Mouse (Mus musculus) neural tube, embryonic 11.5 days (tissue): ENCODE results near the gene Lyst. TPM values are rescaled to one million over a fixed set of nuclear protein-coding genes. Genes with fewer than 3 reads are reported as not detected.

ENCODE experiments used
- ATAC-seq: fragments of 200-750 bp; cut with Nextera tagmentation; 2 replicates; pipeline ENCODE4 v1.8.0; 2017; ENCODE audit warnings: moderate number of reproducible peaks, mild to moderate bottlenecking, moderate TSS enrichment, moderate library complexity; ENCODE audit not compliant: insufficient read depth, low FRiP score, low TSS enrichment
- DNase-seq: peaks from one replicate; pipeline ENCODE4 v3.0.0-alpha.2; 2015; ENCODE audit warnings: low spot score
- H3K27ac ChIP-seq: fragments of 300-500 bp; sonication (generic); 2 replicates; pipeline ENCODE4 v1.5.1; 2014; ENCODE audit warnings: low read depth, mild to moderate bottlenecking, low read length
- H3K27me3 ChIP-seq: fragments of 300-500 bp; sonication (generic); 2 replicates; pipeline ENCODE4 v1.6.1; 2014; ENCODE audit warnings: mild to moderate bottlenecking, low read length, mixed read lengths; ENCODE audit not compliant: control insufficient read depth, insufficient read depth
- H3K36me3 ChIP-seq: fragments of 300-500 bp; sonication (generic); 2 replicates; pipeline ENCODE4 v1.6.1; 2014; ENCODE audit warnings: mild to moderate bottlenecking, low read length, moderate library complexity, mixed read lengths; ENCODE audit not compliant: control insufficient read depth, insufficient read depth
- H3K4me1 ChIP-seq: fragments of 300-500 bp; sonication (generic); 2 replicates; pipeline ENCODE4 v1.6.1; 2014; ENCODE audit warnings: low read length, mixed read lengths; ENCODE audit not compliant: control insufficient read depth, insufficient read depth
- H3K4me2 ChIP-seq: fragments of 300-500 bp; sonication (generic); 2 replicates; pipeline ENCODE4 v1.6.1; 2014; ENCODE audit warnings: low read depth, mild to moderate bottlenecking, moderate library complexity
- H3K4me3 ChIP-seq: fragments of 300-500 bp; sonication (generic); 2 replicates; pipeline ENCODE4 v1.5.1; 2014; ENCODE audit warnings: low read depth, low read length
- H3K9ac ChIP-seq: fragments of 300-500 bp; sonication (generic); 2 replicates; pipeline ENCODE4 v1.6.1; 2014; ENCODE audit warnings: mild to moderate bottlenecking, low read length
- H3K9me3 ChIP-seq: fragments of 300-500 bp; sonication (generic); 2 replicates; pipeline ENCODE4 v1.6.1; 2016; ENCODE audit warnings: low read length; ENCODE audit not compliant: control insufficient read depth
- whole genome bisulfite sequencing: fragments of 180-500 bp; shearing (Covaris S2); extraction: QIAGEN DNeasy Blood & Tissue Kit; methylation state at CpG from one replicate; pipeline ENCODE4 v1.1.7; 2014; 5-methylcytosine and 5-hydroxymethylcytosine counted together
- polyA plus RNA-seq: library from polyadenylated mRNA; unstranded; fragments of >200 nt; fragmentation: Nextera tagmentation; extraction: Ambion mirVana; gene quantifications from 2 replicates; pipeline ENCODE4 v1.2.1, GENCODE M21; 2014

Gene Lyst
- polyA plus RNA-seq, 1 experiment from 2014 or later: 2.6 TPM

- no peak for DNase-seq
- Histone ChIP-seq H3K9me3 (no peaks in the 10 kb centered on the region), H3K4me3 (no peak overlapping the region), H3K4me2 (no peak overlapping the region), H3K27me3 (no peaks in the 10 kb centered on the region), H3K9ac (no peak overlapping the region), H3K27ac (no peak overlapping the region), H3K4me1 (no peaks in the 10 kb centered on the region), H3K36me3 (no peaks in the 10 kb centered on the region)
- ATAC-seq: no peak
Observed at GRCm38 (mm10) chr13:13569603-13570002, 20.6 kb upstream of the Lyst start.

DNA sequence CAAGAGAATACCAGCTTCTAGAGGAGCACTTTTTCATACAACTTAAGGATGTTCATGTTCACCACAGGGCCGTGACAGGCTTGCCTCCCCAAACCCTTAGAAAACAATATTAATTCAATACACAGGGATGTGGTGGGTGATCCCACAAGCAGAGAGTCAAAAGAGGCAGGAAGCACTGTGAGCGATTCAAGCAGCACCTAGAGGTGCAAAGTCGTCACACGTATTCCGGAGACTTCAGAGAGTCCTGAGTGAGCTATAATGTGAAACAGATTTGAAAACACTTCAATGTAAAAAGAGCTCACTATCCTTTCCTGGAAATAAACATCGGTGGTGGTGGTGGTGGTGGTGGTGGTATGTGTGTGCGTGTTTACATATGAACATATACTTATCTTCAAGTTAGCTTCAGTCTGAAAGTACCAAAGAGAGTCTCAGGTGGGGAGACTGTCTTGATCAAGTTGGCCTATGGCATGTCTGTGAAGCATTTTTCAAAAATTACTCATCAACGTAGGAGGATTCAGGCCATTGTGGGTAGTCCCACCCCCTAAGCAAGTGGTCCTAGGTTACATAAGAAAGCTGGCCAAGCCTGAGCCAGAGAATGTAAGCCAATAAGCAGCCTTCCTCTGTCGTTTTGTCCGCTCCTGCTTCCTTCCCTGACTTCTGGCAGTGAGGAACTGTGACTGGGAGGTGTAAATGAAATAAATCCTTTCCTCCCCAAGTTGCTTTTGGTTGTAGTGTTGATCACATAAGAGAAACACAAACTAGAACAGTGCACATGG lies 17.9 kb upstream of the Lyst start:
- H3K4me3 ChIP-seq: no peak overlapping the region
- no peak for DNase-seq
- WGBS: 80% methylated on average over 10 of the region's 10 CpGs
- H3K9me3 ChIP-seq: no peaks in the 10 kb centered on the region
- no peak overlapping the region for H3K27ac ChIP-seq
- H3K36me3 ChIP-seq: no peaks in the 10 kb centered on the region
- H3K27me3 ChIP-seq: no peaks in the 10 kb centered on the region
- H3K4me2 ChIP-seq: no peak overlapping the region
- H3K4me1 ChIP-seq: no peaks in the 10 kb centered on the region
- no peak overlapping the region for H3K9ac ChIP-seq
- no peak for ATAC-seq

DNA sequence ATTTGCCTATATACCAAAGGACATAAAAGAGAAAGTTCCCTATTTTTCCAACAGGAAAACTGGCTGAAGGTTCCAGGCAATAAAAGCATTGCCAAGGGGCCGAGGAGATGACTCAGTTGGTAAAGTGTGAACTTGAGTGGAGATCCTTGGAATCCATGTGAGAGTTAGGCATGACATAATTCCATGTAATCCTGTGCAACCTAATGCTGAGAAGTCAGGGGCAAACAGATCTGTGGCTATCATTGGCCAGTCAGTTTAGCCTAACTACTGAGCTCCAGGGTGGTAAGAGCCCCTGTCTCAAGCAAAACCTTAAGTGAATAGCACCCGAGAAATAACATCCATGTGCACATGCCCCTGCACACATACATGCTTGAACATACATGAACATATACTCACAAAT lies 17.3 kb upstream of the Lyst start:
- no peak for ATAC-seq

GRCm38 (mm10) chr13:13573572-13574257 lies 16.5 kb upstream of the Lyst start:
- Histone ChIP-seq H3K4me2 (no peak overlapping the region), H3K4me3 (no peak overlapping the region), H3K27ac (no peak overlapping the region), H3K9me3 (no peaks in the 10 kb centered on the region), H3K27me3 (no peaks in the 10 kb centered on the region), H3K36me3 (no peaks in the 10 kb centered on the region), H3K4me1 (no peaks in the 10 kb centered on the region), H3K9ac (no peak overlapping the region)
- DNase-seq: no peak
- 69% methylated on average over 5 of the region's 5 CpGs for WGBS
- no peak for ATAC-seq

More for the DNA sequence above, 17.3 kb upstream of the Lyst start:
- H3K9ac ChIP-seq: no peak overlapping the region
- no peaks in the 10 kb centered on the region for H3K4me1 ChIP-seq
- H3K9me3 ChIP-seq: no peaks in the 10 kb centered on the region
- no peaks in the 10 kb centered on the region for H3K36me3 ChIP-seq
- H3K4me3 ChIP-seq: no peak overlapping the region
- no peaks in the 10 kb centered on the region for H3K27me3 ChIP-seq
- H3K4me2 ChIP-seq: no peak overlapping the region
- WGBS: 86% methylated on average over 2 of the region's 2 CpGs
- DNase-seq: no peak
- H3K27ac ChIP-seq: no peak overlapping the region

- WGBS: 87% methylated on average over 8 of the region's 8 CpGs
- ATAC-seq: no peak
- Histone ChIP-seq H3K9ac (no peak overlapping the region), H3K27ac (no peak overlapping the region), H3K27me3 (no peaks in the 10 kb centered on the region), H3K36me3 (no peaks in the 10 kb centered on the region), H3K9me3 (no peaks in the 10 kb centered on the region), H3K4me3 (no peak overlapping the region), H3K4me1 (no peaks in the 10 kb centered on the region), H3K4me2 (no peak overlapping the region)
- DNase-seq: no peak
Observed at GRCm38 (mm10) chr13:13574258-13574870, 15.8 kb upstream of the Lyst start.

DNA sequence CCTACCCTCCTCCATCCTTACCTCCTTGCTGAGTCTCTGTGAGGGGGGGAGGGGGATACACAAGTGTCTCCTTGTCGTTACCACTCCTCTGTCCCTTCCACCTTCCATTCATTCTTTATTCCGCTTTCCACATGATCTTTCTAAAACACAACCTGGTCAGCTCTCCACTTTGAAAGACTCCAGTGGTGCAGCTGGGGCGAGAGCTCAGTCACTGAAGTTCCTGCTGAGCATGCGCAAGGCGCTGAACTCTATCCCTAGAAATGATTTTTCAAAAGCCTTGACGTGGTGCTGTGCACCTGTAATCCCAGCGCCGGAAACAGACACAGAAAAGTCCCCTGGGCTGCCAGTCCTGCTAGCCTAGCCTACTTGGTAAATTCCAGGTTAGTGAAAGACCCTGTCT lies 15.1 kb upstream of the Lyst start:
- WGBS: 79% methylated on average over 8 of the region's 8 CpGs
- DNase-seq: no peak
- Histone ChIP-seq H3K4me1 (no peaks in the 10 kb centered on the region), H3K27me3 (no peaks in the 10 kb centered on the region), H3K27ac (no peak overlapping the region), H3K9ac (no peak overlapping the region), H3K9me3 (no peaks in the 10 kb centered on the region), H3K36me3 (no peaks in the 10 kb centered on the region), H3K4me3 (no peak overlapping the region), H3K4me2 (no peak overlapping the region)
- ATAC-seq: no peak

GRCm38 (mm10) chr13:13576469-13577205 lies 13.6 kb upstream of the Lyst start:
- Histone ChIP-seq H3K27ac (no peak overlapping the region), H3K4me2 (no peak overlapping the region), H3K9me3 (no peaks in the 10 kb centered on the region), H3K27me3 (no peaks in the 10 kb centered on the region), H3K4me1 (no peaks in the 10 kb centered on the region), H3K4me3 (no peak overlapping the region), H3K36me3 (no peaks in the 10 kb centered on the region), H3K9ac (no peak overlapping the region)
- ATAC-seq: no peak
- 57% methylated on average over 8 of the region's 8 CpGs for WGBS
- peak; percentile 19 for DNase-seq

DNA sequence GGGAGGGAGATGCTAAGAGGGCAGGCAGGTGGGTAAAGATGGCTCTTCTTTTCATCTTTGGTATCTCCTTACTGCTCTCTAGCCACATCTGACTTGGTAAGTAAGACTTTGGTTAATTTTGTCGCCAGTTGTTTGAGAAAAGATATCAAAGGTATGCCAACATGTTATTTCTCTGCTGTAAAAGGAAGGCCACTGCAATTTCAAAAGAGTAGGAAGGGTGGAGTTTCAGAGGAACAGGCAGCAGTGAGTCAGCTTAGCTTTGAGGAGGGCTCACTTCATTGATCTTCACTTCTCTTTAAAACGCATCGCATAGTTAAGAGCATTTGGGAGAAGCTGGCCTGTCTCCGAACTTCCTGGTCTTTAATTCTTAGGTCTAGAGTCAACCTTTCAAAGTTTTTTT lies 8.2 kb upstream of the Lyst start:
- no peaks in the 10 kb centered on the region for H3K9me3 ChIP-seq
- no peak for DNase-seq
- H3K36me3 ChIP-seq: no peaks in the 10 kb centered on the region
- no peaks in the 10 kb centered on the region for H3K27me3 ChIP-seq
- H3K4me3 ChIP-seq: no peak overlapping the region
- H3K4me1 ChIP-seq: no peaks in the 10 kb centered on the region
- ATAC-seq: no peak
- WGBS: 81% methylated on average over 4 of the region's 4 CpGs
- H3K27ac ChIP-seq: no peak overlapping the region
- no peak overlapping the region for H3K4me2 ChIP-seq
- H3K9ac ChIP-seq: no peak overlapping the region
